Mouse (Mus musculus) left cerebral cortex, adult 11 months (tissue): Measurements from ENCODE around the gene Slc28a2.
"Not testable (repeated sequence)": the region's sequence is repeated elsewhere in the genome, so short reads cannot be mapped to it uniquely, and the experiment has no call there.

Source experiments
- DNase-seq: peaks from one replicate; pipeline ENCODE4 v3.0.0; 2022; ENCODE audit warnings: low spot score

Slc28a2 gene

GRCm38 (mm10) chr2:122467351-122468013, 41.2 kb downstream of the Slc28a2 start:
- DNase-seq = peak; percentile 82

GRCm38 (mm10) chr2:122469221-122469620, 42.9 kb downstream of the Slc28a2 start:
- DNase-seq = no peak

- DNase-seq = no peak
Observed at GRCm38 (mm10) chr2:122476585-122476984, 50.3 kb downstream of the Slc28a2 start.

GRCm38 (mm10) chr2:122483787-122484186, 57.5 kb downstream of the Slc28a2 start:
- not testable (repeated sequence) for DNase-seq

GRCm38 (mm10) chr2:122484641-122485040, 58.4 kb downstream of the Slc28a2 start, which contains the start of gene Gm14085:
TSS of gene Gm14085 (plus strand) at chr2:122484941.
- no peak for DNase-seq

- DNase-seq = not testable (repeated sequence)
Observed at GRCm38 (mm10) chr2:122485654-122486053, 59.4 kb downstream of the Slc28a2 start.

GRCm38 (mm10) chr2:122486122-122486521, 59.8 kb downstream of the Slc28a2 start:
- DNase-seq = not testable (repeated sequence)

GRCm38 (mm10) chr2:122486674-122487073, 60.4 kb downstream of the Slc28a2 start:
- DNase-seq = no peak
